Mouse (Mus musculus) liver, adult 2 months (tissue): ENCODE data around the gene Ttc30a1. TPM values are rescaled to one million over a fixed set of nuclear protein-coding genes. Genes with fewer than 3 reads are reported as not detected.

Experiments used
- DNase-seq: peaks from one replicate; pipeline ENCODE4 v3.0.0-alpha.2; 2011; ENCODE audit warnings: low read depth, low spot score; ENCODE audit errors: extremely low read depth
- H3K27ac ChIP-seq: fragments of 200-500 bp; replicated peaks from 2 replicates; pipeline ENCODE4 v1.5.1; 2012; ENCODE audit warnings: low read depth, mild to moderate bottlenecking, control low read depth, inconsistent platforms, low read length; ENCODE audit not compliant: insufficient read depth
- H3K27me3 ChIP-seq: fragments of 200-500 bp; 2 replicates; pipeline ENCODE4 v1.6.1; 2012; ENCODE audit warnings: mild to moderate bottlenecking, moderate library complexity, low read length, inconsistent platforms; ENCODE audit not compliant: control insufficient read depth, insufficient read depth
- H3K36me3 ChIP-seq: fragments of 200-500 bp; 2 replicates; pipeline ENCODE4 v1.6.1; 2012; ENCODE audit warnings: low read length, inconsistent platforms; ENCODE audit not compliant: control insufficient read depth, insufficient read depth
- H3K4me1 ChIP-seq: fragments of 200-500 bp; 2 replicates; pipeline ENCODE4 v1.6.1; 2011; ENCODE audit warnings: low read length; ENCODE audit not compliant: control insufficient read depth, insufficient read depth
- H3K4me3 ChIP-seq: fragments of 200-500 bp; 2 replicates; pipeline ENCODE4 v1.5.1; 2011; ENCODE audit warnings: low read depth, mild to moderate bottlenecking, control low read depth, low read length, moderate library complexity; ENCODE audit not compliant: insufficient read depth
- H3K79me2 ChIP-seq: fragments of 200-500 bp; 2 replicates; pipeline ENCODE4 v1.6.1; 2012; ENCODE audit warnings: inconsistent platforms, mild to moderate bottlenecking, low read length, moderate library complexity; ENCODE audit not compliant: control insufficient read depth, insufficient read depth
- H3K9ac ChIP-seq: fragments of 200-500 bp; 2 replicates; pipeline ENCODE4 v1.6.1; 2012; ENCODE audit warnings: low read depth, mild to moderate bottlenecking, control low read depth, inconsistent platforms, low read length
- CTCF ChIP-seq: fragments of 200-500 bp; IDR thresholded peaks from 2 replicates; pipeline ENCODE4 v1.5.1; 2011; ENCODE audit warnings: low read depth, low read length, control low read depth
- POLR2A ChIP-seq: fragments of 200-500 bp; IDR thresholded peaks from 2 replicates; pipeline ENCODE4 v1.6.1; 2011; ENCODE audit warnings: low read length, control low read depth; ENCODE audit not compliant: insufficient read depth; ENCODE audit errors: extremely low read depth
- WGBS: fragments of 180-500 bp; shearing (Covaris S2); methylation state at CpG from one replicate; pipeline ENCODE4 v1.1.7; 2018; 5-methylcytosine and 5-hydroxymethylcytosine counted together
- polyA plus RNA-seq: library from polyadenylated mRNA; depleted of rRNA; stranded (reverse); fragments of >200 nt; gene quantifications from 2 replicates; pipeline ENCODE4 v1.2.3, GENCODE M21; 2012
- total RNA-seq: library from RNA; depleted of rRNA; stranded (reverse); fragments of >200 nt; gene quantifications from 2 replicates; pipeline ENCODE4 v1.2.3, GENCODE M21; 2014

Gene Ttc30a1
- total and polyA plus RNA-seq, 2 experiments = 0.92 to 1.4 TPM

DNA sequence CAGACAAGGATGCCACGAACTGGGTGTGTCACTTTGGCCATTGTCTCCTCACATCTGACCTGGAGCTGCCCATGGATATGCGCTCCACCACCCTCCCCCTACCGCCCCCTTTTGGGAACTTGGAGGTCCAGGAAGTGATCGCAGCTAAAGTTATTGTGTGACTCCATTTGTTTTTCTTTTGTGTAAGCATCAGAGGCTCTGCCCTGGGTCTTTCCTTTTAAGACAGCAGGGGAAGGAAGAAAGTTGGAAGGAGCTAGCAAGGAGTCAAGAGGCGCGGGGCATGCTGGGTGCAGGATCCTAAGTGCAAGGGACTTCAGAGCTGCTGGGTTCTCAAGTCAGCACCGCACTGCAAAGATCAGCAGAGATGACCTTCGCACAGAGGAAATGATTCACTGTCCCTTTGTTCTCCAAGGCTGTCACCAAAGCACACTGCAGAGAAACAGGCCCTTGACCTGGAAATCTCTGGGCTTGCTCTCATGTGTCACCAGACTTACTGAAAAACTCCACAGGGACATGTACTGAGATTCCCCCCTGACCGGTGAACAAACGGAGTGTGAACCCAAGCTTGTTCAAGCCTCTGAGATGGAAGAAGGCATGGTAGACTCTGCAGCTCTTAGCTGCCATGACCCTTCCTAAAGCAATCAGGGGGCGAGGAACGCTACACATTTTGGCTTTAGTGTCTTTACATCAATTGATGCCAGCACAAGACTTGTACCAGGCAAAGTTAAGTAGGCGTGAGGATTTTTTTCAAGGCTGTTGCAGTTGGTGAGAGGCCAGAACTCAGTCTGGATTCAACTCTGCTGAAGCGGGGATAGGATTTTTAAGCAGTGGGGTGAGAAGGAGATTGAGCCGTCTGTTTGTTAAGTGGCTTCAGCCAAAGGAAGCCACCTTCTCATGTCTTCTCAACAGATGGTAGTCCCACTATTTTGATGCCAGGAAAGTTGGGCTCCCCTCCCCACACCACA is 21.1 kb downstream of the Ttc30a1 start:
- peak overlapping the region; percentile 25; the same call in 1 of the 2 replicates for H3K27ac ChIP-seq
- no peak overlapping the region for H3K9ac ChIP-seq
- WGBS = 59% methylated on average over 15 of the region's 15 CpGs
- no peaks in the 10 kb centered on the region for H3K27me3 ChIP-seq
- no peak for DNase-seq
- H3K4me3 ChIP-seq = no peak overlapping the region
- no peaks in the 10 kb centered on the region for H3K36me3 ChIP-seq
- no peaks in the 10 kb centered on the region for H3K79me2 ChIP-seq
- TF ChIP-seq CTCF = no peak
- no peaks in the 10 kb centered on the region; the same call in 1 of the 2 replicates for H3K4me1 ChIP-seq

- Histone ChIP-seq H3K36me3 (no peaks in the 10 kb centered on the region), H3K79me2 (no peaks in the 10 kb centered on the region), H3K9ac (no peak overlapping the region), H3K27ac (peak overlapping the region; percentile 25; the same call in 1 of the 2 replicates), H3K4me1 (no peaks in the 10 kb centered on the region; the same call in 1 of the 2 replicates), H3K27me3 (no peaks in the 10 kb centered on the region), H3K4me3 (no peak overlapping the region)
- WGBS = 30% methylated on average over 15 of the region's 15 CpGs
- DNase-seq = no peak
- TF ChIP-seq CTCF = no peak
- no peak for TF ChIP-seq POLR2A
These were observed 21.9 kb downstream of the Ttc30a1 start for GRCm38 (mm10) chr2:75959850-75960365.

DNA sequence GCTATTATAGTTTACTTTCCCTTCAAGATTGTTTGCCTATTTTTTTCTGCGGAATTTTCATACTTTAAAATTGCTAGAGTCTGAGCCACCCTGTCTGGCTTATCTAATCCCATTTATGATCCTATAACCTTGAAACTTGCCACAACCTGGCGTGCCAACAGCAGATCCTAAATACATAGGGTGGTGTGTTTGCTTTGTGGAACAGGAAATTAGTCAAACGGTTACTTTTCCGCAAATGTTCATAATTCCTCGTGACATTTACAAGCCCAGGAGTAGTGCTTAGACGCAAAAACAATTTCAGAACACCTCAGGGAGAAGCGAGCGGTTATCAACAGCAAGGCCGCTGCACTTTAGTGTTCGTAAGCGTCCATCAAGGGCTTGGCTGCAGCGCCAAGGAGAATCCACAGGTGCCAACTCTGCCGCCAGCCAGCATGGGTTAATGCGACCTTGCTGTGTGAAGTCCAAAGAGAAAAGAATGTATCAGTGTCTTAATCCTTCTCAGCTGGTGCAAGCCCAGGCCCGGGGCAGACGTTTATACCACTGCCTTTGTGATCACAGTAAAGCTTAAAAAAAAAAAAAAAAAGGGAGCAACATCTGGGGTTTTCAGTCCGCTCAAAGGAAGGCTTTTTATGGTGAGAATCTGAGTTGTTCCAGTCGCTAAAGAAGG is 22.5 kb downstream of the Ttc30a1 start:
- H3K36me3 ChIP-seq = no peaks in the 10 kb centered on the region
- H3K27ac ChIP-seq = no peak overlapping the region
- DNase-seq = no peak
- no peaks in the 10 kb centered on the region for H3K27me3 ChIP-seq
- 56% methylated on average over 18 of the region's 18 CpGs for WGBS
- H3K9ac ChIP-seq = no peak overlapping the region
- no peak overlapping the region for H3K4me3 ChIP-seq
- no peak for TF ChIP-seq POLR2A
- TF ChIP-seq CTCF = no peak
- H3K4me1 ChIP-seq = no peaks in the 10 kb centered on the region; the same call in 1 of the 2 replicates
- H3K79me2 ChIP-seq = no peaks in the 10 kb centered on the region

DNA sequence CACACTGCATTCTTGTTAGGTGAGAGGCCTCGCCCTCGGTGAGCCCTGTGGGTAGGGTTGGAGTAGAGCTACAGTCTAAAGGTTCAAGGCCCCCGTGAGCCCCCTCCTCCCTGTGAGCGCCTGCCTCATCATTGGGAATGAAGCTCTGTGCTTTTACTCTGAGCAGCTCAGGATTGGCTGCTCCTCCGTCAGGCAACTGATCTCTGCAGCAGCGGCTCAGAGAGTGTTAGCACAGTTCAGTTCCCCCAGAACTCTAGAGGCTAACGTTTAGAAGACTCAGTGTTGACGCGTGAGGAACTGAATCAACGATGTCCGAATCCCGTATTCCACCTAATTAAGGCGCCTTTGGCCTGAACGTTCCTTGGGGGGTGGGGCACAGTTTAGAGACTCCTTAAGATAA is 26.1 kb downstream of the Ttc30a1 start:
- H3K9ac ChIP-seq = no peak overlapping the region
- H3K79me2 ChIP-seq = no peaks in the 10 kb centered on the region
- no peaks in the 10 kb centered on the region for H3K36me3 ChIP-seq
- H3K27me3 ChIP-seq = no peaks in the 10 kb centered on the region
- no peak for DNase-seq
- H3K4me1 ChIP-seq = no peaks in the 10 kb centered on the region
- H3K4me3 ChIP-seq = no peak overlapping the region
- no peak overlapping the region for H3K27ac ChIP-seq
- 56% methylated on average over 14 of the region's 14 CpGs for WGBS
- TF ChIP-seq CTCF = no peak
- no peak for TF ChIP-seq POLR2A

- TF ChIP-seq POLR2A = no peak
- no peak for TF ChIP-seq CTCF
- WGBS = 94% methylated on average over 5 of the region's 5 CpGs
These were observed 28.4 kb downstream of the Ttc30a1 start for GRCm38 (mm10) chr2:75953320-75953719.

More at GRCm38 (mm10) chr2:75953320-75953719, 28.4 kb downstream of the Ttc30a1 start:
- H3K79me2 ChIP-seq = no peaks in the 10 kb centered on the region
- DNase-seq = no peak
- no peak overlapping the region for H3K9ac ChIP-seq
- H3K27me3 ChIP-seq = no peaks in the 10 kb centered on the region
- no peak overlapping the region for H3K4me3 ChIP-seq
- H3K27ac ChIP-seq = no peak overlapping the region
- H3K4me1 ChIP-seq = no peaks in the 10 kb centered on the region
- no peaks in the 10 kb centered on the region for H3K36me3 ChIP-seq
